In the genomic region with DNA sequence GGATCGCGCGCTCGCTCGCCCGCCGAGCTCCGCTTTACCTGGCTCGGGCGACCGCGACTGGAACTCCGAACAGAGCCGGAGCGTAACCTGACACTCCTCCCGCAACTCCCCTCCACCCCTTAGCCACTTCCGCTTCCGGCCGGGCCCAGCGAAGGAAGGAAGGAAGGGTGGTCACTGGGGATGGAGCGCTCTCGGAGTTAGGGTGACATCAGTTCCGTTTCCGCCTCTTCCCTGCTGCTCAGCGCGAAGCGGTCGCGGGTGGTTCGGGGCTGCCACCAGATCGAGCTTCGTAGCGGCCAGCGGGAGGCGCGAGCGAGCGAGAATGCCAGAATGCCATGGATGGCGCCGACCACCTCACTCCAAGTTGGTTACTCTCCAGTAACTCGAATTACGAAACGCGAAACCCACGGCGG, we compare ENCODE assay signal across 8 mouse cellular contexts. TPM values are rescaled to one million over a fixed set of nuclear protein-coding genes. Genes with fewer than 3 reads are reported as not detected.
A peak's percentile ranks its signal among the peaks of the same experiment; 100 is the strongest.
DNase-seq lines count a peak whose midpoint lies in the region; ATAC-seq and TF ChIP-seq lines count a peak whose summit lies in the region.

A gene (minus strand): TSS at position 182 of the 413 bp plus-strand sequence.

- DNase-seq in c-Kit-negative CD71-positive TER-119-positive erythroid progenitor cells, embryonic 14.5 days (ENCODE audit: low read depth, low spot score) = peak; percentile 80
- DNase-seq in forebrain, embryonic 10.5 days (ENCODE audit: extremely low spot score, low spot score) = peak; percentile 96
- peak; percentile 92 to 98 for DNase-seq in kidney, postnatal 25 days
- DNase-seq in liver, embryonic 14.5 days (ENCODE audit: low read depth in 3 of 3, low spot score in 3 of 3) = peak; percentile 92
- peak; percentile 96 for DNase-seq in neural tube, embryonic 11.5 days (ENCODE audit: low spot score)
- peak; percentile 94 for DNase-seq in stomach, postnatal 0 days (ENCODE audit: low spot score)

- peak within 1 kb of the TSS; percentile 86 for H3K4me3 ChIP-seq in forebrain, embryonic 10.5 days
- peak within 1 kb of the TSS; percentile 86 for H3K4me3 ChIP-seq in heart, embryonic 15.5 days
- H3K4me3 ChIP-seq in liver, embryonic 14.5 days (ENCODE audit: insufficient read depth in 1 of 2, low read depth in 2 of 2, low read length in 2 of 2) = peak within 1 kb of the TSS; percentile 88 to 100
- peak within 1 kb of the TSS; percentile 83 for H3K4me3 ChIP-seq in neural tube, embryonic 11.5 days (ENCODE audit: low read depth, low read length)
- H3K4me3 ChIP-seq in stomach, postnatal 0 days (ENCODE audit: low read depth, low read length) = peak within 1 kb of the TSS; percentile 81

- ATAC-seq in CD4-positive, CD25-positive, alpha-beta regulatory T cell, adult 4 months = peak; percentile 89
- ATAC-seq in heart, embryonic 15.5 days (replicated peaks; ENCODE audit: insufficient number of reproducible peaks, insufficient read depth, low FRiP score, low read depth) = peak; percentile 94
- peak; percentile 77 for ATAC-seq in liver, embryonic 14.5 days (ENCODE audit: insufficient read depth)
- ATAC-seq in neural tube, embryonic 11.5 days (ENCODE audit: insufficient read depth, low FRiP score, low TSS enrichment) = peak; percentile 97
- ATAC-seq in stomach, postnatal 0 days (ENCODE audit: low FRiP score, low TSS enrichment) = peak; percentile 94

- H3K9me3 ChIP-seq in forebrain, embryonic 10.5 days = no peaks in the 10 kb centered on the region
- no peaks in the 10 kb centered on the region for H3K9me3 ChIP-seq in heart, embryonic 15.5 days (replicated peaks)
- no peaks in the 10 kb centered on the region for H3K9me3 ChIP-seq in liver, embryonic 14.5 days (ENCODE audit: control insufficient read depth, low read length)
- H3K9me3 ChIP-seq in neural tube, embryonic 11.5 days (ENCODE audit: control insufficient read depth, low read length) = no peaks in the 10 kb centered on the region
- no peaks in the 10 kb centered on the region for H3K9me3 ChIP-seq in stomach, postnatal 0 days (ENCODE audit: control insufficient read depth, low read length)

- TF ChIP-seq CTCF in liver, embryonic 14.5 days (IDR thresholded peaks at IDR 0.05; ENCODE audit: low read depth) = peak; percentile 85
- peak; percentile 78 for TF ChIP-seq CTCF in stomach, postnatal 0 days (IDR thresholded peaks at IDR 0.05; ENCODE audit: low read depth)

- peak; percentile 30; the same call in 1 of the 2 replicates for TF ChIP-seq EP300 in liver, embryonic 14.5 days (IDR thresholded peaks at IDR 0.05; ENCODE audit: low read depth)
- TF ChIP-seq EP300 in stomach, postnatal 0 days (optimal IDR thresholded peaks at IDR 0.05) = no peak

- peaks cover 28% of the 10 kb centered on the region for H3K4me1 ChIP-seq in forebrain, embryonic 10.5 days
- H3K4me1 ChIP-seq in heart, embryonic 15.5 days (replicated peaks) = peaks cover 32% of the 10 kb centered on the region
- H3K4me1 ChIP-seq in liver, embryonic 14.5 days (replicated peaks; ENCODE audit: control insufficient read depth in 2 of 2, insufficient read depth in 2 of 2, low read length in 1 of 2) = peaks cover 70 to 74% of the 10 kb centered on the region in 2 experiments
- peaks cover 7% of the 10 kb centered on the region; the same call in 1 of the 2 replicates for H3K4me1 ChIP-seq in neural tube, embryonic 11.5 days (ENCODE audit: control insufficient read depth, insufficient read depth, low read length)
- H3K4me1 ChIP-seq in stomach, postnatal 0 days (replicated peaks; ENCODE audit: control insufficient read depth, insufficient read depth) = peaks cover 2% of the 10 kb centered on the region; the same call in 1 of the 2 replicates

- H3K27ac ChIP-seq in forebrain, embryonic 10.5 days = peak within 1 kb of the TSS; percentile 94
- H3K27ac ChIP-seq in heart, embryonic 15.5 days = peak within 1 kb of the TSS; percentile 84
- H3K27ac ChIP-seq in liver, embryonic 14.5 days = peak within 1 kb of the TSS; percentile 99
- peak within 1 kb of the TSS; percentile 46; the same call in 1 of the 2 replicates for H3K27ac ChIP-seq in neural tube, embryonic 11.5 days (ENCODE audit: low read depth, low read length)
- peak within 1 kb of the TSS; percentile 84 for H3K27ac ChIP-seq in stomach, postnatal 0 days (replicated peaks)

- H3K4me2 ChIP-seq in heart, embryonic 15.5 days = peak within 1 kb of the TSS; percentile 94
- H3K4me2 ChIP-seq in liver, embryonic 14.5 days (ENCODE audit: low read depth) = peak within 1 kb of the TSS; percentile 95
- peak within 1 kb of the TSS; percentile 67 for H3K4me2 ChIP-seq in neural tube, embryonic 11.5 days (ENCODE audit: low read depth)
- peak within 1 kb of the TSS; percentile 90 for H3K4me2 ChIP-seq in stomach, postnatal 0 days (replicated peaks; ENCODE audit: low read depth)

- no peaks in the 10 kb centered on the region for H3K27me3 ChIP-seq in forebrain, embryonic 10.5 days (ENCODE audit: poor library complexity, severe bottlenecking)
- H3K27me3 ChIP-seq in heart, embryonic 15.5 days = peaks cover 7% of the 10 kb centered on the region; the same call in 1 of the 2 replicates
- H3K27me3 ChIP-seq in liver, embryonic 14.5 days (ENCODE audit: control insufficient read depth, insufficient read depth, low read length) = no peaks in the 10 kb centered on the region
- no peaks in the 10 kb centered on the region for H3K27me3 ChIP-seq in neural tube, embryonic 11.5 days (ENCODE audit: control insufficient read depth, insufficient read depth, low read length)
- H3K27me3 ChIP-seq in stomach, postnatal 0 days (ENCODE audit: control insufficient read depth, insufficient read depth, low read length) = no peaks in the 10 kb centered on the region

- peak within 1 kb of the TSS; percentile 78 for H3K9ac ChIP-seq in heart, embryonic 15.5 days
- peak within 1 kb of the TSS; percentile 99 for H3K9ac ChIP-seq in liver, embryonic 14.5 days (replicated peaks)
- H3K9ac ChIP-seq in neural tube, embryonic 11.5 days (ENCODE audit: low read length) = peak within 1 kb of the TSS; percentile 86
- H3K9ac ChIP-seq in stomach, postnatal 0 days (ENCODE audit: low read length) = peak within 1 kb of the TSS; percentile 85

- H3K36me3 ChIP-seq in forebrain, embryonic 10.5 days (replicated peaks) = peaks cover 35% of the 10 kb centered on the region
- H3K36me3 ChIP-seq in heart, embryonic 15.5 days = peaks cover 14% of the 10 kb centered on the region; the same call in 1 of the 2 replicates
- peaks cover 32% of the 10 kb centered on the region for H3K36me3 ChIP-seq in liver, embryonic 14.5 days (replicated peaks; ENCODE audit: control insufficient read depth, insufficient read depth, low read depth)
- peaks cover 14% of the 10 kb centered on the region for H3K36me3 ChIP-seq in neural tube, embryonic 11.5 days (ENCODE audit: control insufficient read depth, insufficient read depth, low read length)
- peaks cover 13% of the 10 kb centered on the region for H3K36me3 ChIP-seq in stomach, postnatal 0 days (ENCODE audit: control insufficient read depth, insufficient read depth, low read length)

- under 1% methylated on average over 46 of the region's 46 CpGs for WGBS in forebrain, embryonic 10.5 days
- under 1% methylated on average over 39 of the region's 46 CpGs for WGBS in heart, embryonic 15.5 days
- under 1% methylated on average over 46 of the region's 46 CpGs for WGBS in liver, embryonic 14.5 days (ENCODE audit: insufficient replicate concordance)
- under 1% methylated on average over 46 of the region's 46 CpGs for WGBS in neural tube, embryonic 11.5 days
- WGBS in stomach, postnatal 0 days = under 1% methylated on average over 46 of the region's 46 CpGs

RNA-seq across cellular contexts. Expression of the gene that starts here (rescaled TPM):
- 10 to 100 TPM; 40.1 to 55.1 TPM for polyA plus RNA-seq in CD4-positive, CD25-positive, alpha-beta regulatory T cell, adult 4 months (2017; shearing (Covaris generic))
- 74.9 and 77.5 TPM in 2 replicates for polyA plus RNA-seq in forebrain, embryonic 10.5 days (2016; fragmentation: Nextera tagmentation; extraction: Ambion mirVana)
- 33.3 and 44.9 TPM in 2 replicates for polyA plus RNA-seq in heart, embryonic 15.5 days (2015; fragmentation: Nextera tagmentation; extraction: Ambion mirVana)
- polyA plus RNA-seq in liver, embryonic 14.5 days (2012; rRNA removed) = 69.3 and 72.1 TPM in 2 replicates
- 67.2 and 76.5 TPM in 2 replicates for polyA plus RNA-seq in liver, embryonic 14.5 days (2014; fragmentation: Nextera tagmentation; extraction: Ambion mirVana)
- polyA plus RNA-seq in neural tube, embryonic 11.5 days (2014; fragmentation: Nextera tagmentation; extraction: Ambion mirVana) = 55.5 and 57.5 TPM in 2 replicates
- polyA plus RNA-seq in stomach, postnatal 0 days (2015; fragmentation: Nextera tagmentation; extraction: Ambion mirVana) = 56.6 and 65.0 TPM in 2 replicates

Comparison
In these comparisons a context has a peak if more than half of its experiments do, and no peak if none do; other contexts are left out.
1. Peak in every context shown above with its lines: DNase-seq, ATAC-seq, H3K4me3 ChIP-seq and H3K27ac ChIP-seq.
2. H3K27ac ChIP-seq: peak in every context shown above with its lines; median percentile 99 in liver, embryonic 14.5 days; 94 in forebrain, embryonic 10.5 days; 84 in heart, embryonic 15.5 days; 84 in stomach, postnatal 0 days; 46 in neural tube, embryonic 11.5 days.